Mouse (Mus musculus) right cerebral cortex, adult 18-20 months (tissue): ENCODE data around the gene Elobl.
A peak's percentile ranks its signal among the peaks of the same experiment; 100 is the strongest.

Source experiments
- DNase-seq: peaks from one replicate; pipeline ENCODE4 v3.0.0; 2022; ENCODE audit warnings: mixed read lengths

Elobl gene

GRCm38 (mm10) chr11:88986616-88987015, 19.9 kb upstream of the Elobl start:
- no peak for DNase-seq

GRCm38 (mm10) chr11:88981337-88981736, 14.6 kb upstream of the Elobl start:
- DNase-seq: no peak

- DNase-seq: no peak
Observed at GRCm38 (mm10) chr11:88977188-88977587, 10.5 kb upstream of the Elobl start.

GRCm38 (mm10) chr11:88976320-88976719, 9.6 kb upstream of the Elobl start:
- DNase-seq: no peak

GRCm38 (mm10) chr11:88973776-88974701, 7.3 kb upstream of the Elobl start:
- peak; percentile 95 for DNase-seq

GRCm38 (mm10) chr11:88970202-88970732, 3.5 kb upstream of the Elobl start, which contains the start of gene Coil:
Gene Coil (plus strand): TSS chr11:88970252.
- DNase-seq: no peak

- no peak for DNase-seq
Observed at GRCm38 (mm10) chr11:88958851-88959250, 7.9 kb downstream of the Elobl start.

- peak; percentile 96 for DNase-seq
Observed at GRCm38 (mm10) chr11:88955217-88955969, 11.3 kb downstream of the Elobl start, which contains the start of gene Scpep1. Gene Scpep1 (minus strand): TSS chr11:88955465.

GRCm38 (mm10) chr11:88954803-88955202, 11.9 kb downstream of the Elobl start:
- no peak for DNase-seq

GRCm38 (mm10) chr11:88953582-88953981, 13.1 kb downstream of the Elobl start:
- DNase-seq: no peak

GRCm38 (mm10) chr11:88952117-88952516, 14.6 kb downstream of the Elobl start:
- no peak for DNase-seq

- DNase-seq: no peak
Observed at GRCm38 (mm10) chr11:88951576-88951975, 15.2 kb downstream of the Elobl start.

- no peak for DNase-seq
Observed at GRCm38 (mm10) chr11:88950640-88951250, 16.0 kb downstream of the Elobl start.

GRCm38 (mm10) chr11:88949802-88950639, 16.7 kb downstream of the Elobl start:
- DNase-seq: no peak

GRCm38 (mm10) chr11:88948896-88949295, 17.8 kb downstream of the Elobl start:
- no peak for DNase-seq

- DNase-seq: no peak
Observed at GRCm38 (mm10) chr11:88945971-88946585, 20.7 kb downstream of the Elobl start.

- DNase-seq: no peak
Observed at GRCm38 (mm10) chr11:88941489-88941888, 25.2 kb downstream of the Elobl start.

GRCm38 (mm10) chr11:88939634-88940033, 27.1 kb downstream of the Elobl start:
- DNase-seq: peak; percentile 66

- no peak for DNase-seq
Observed at GRCm38 (mm10) chr11:88938770-88939169, 28.0 kb downstream of the Elobl start.

- DNase-seq: no peak
Observed at GRCm38 (mm10) chr11:88937886-88938285, 28.8 kb downstream of the Elobl start.
